Mouse (Mus musculus): ENCODE data around the gene Eml2.

Gene Eml2

GRCm38 (mm10) chr7:19231849-19232248 lies 55.6 kb downstream of the Eml2 start:
- no peak for DNase-seq

DNA sequence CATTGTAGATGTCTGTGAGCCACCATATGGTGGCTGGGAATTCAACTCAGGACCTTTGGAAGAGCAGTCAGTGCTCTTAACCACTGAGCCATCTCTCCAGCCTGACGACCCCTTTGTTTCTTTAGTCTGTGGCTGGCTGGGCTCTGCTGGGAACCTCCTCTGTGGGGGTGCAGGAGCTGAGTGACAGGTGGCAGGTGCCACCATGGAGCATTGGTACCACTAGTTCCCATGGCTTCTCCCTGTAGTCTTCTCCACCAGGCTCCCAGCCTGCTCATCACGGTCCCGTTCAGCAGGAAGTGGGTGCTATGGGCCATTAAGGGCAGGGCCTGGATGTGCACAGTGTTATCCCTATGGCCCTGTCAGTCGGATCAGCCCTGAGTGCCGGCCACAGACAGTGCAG lies 58.4 kb downstream of the Eml2 start:
- DNase-seq, result no peak

- DNase-seq, result no peak
Observed at GRCm38 (mm10) chr7:19235092-19235671, 59.0 kb downstream of the Eml2 start.

- no peak for DNase-seq
Observed at GRCm38 (mm10) chr7:19236411-19236810, 60.2 kb downstream of the Eml2 start.

DNA sequence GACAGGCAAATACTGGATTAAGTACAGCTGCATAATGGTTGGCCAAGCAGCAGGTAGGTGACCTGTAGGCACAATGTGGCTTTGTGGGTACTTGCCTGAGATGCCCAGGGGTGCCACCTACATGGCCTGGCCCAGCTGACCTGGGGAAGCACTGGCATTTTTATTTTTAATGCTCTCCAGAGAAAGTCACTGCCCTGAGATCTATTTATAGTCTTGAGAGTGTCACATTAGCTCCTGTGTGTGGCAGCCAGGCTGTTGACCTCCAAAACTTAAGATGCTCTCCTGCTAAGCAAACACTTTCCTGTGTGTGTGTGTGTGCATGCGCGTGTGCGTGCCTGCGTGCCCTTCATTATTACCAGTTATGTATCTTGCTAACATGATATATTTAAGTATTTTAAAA lies 62.1 kb downstream of the Eml2 start:
- DNase-seq, result no peak

- DNase-seq, result peak; percentile 86
Observed at GRCm38 (mm10) chr7:19239423-19239822, 63.2 kb downstream of the Eml2 start.

GRCm38 (mm10) chr7:19239986-19240385 lies 63.8 kb downstream of the Eml2 start:
- DNase-seq, result no peak

DNA sequence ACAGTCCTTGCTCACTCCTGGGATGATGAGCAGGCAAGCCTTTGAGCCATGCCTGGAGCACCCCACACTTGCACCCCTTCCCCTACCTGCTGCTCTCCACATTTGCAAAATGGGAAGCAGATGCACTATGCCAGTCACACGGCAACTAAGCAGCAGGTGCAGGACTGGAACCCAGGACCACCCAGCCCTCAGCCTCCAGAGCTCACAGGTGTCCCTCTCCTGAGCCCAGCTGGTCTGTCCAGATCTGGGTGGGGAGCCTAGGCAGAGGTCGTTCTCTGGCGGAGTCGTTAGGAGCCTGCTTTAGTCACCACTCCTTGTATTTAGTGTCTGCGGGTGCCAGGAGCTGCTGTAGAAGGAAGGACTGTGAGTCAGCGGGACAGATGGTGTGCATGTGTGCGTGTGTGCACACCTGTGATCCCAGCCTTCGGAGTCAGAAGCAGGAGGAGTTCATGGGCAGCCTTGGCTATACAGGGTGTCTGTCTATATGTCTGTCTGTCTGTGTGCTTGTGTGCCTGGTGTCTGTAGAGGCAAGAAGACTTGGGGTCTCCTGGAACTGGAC lies 64.8 kb downstream of the Eml2 start:
- no peak for DNase-seq

- no peak for DNase-seq
Observed at GRCm38 (mm10) chr7:19242005-19242404, 65.8 kb downstream of the Eml2 start.

GRCm38 (mm10) chr7:19243858-19244257 lies 67.6 kb downstream of the Eml2 start:
- no peak for DNase-seq

DNA sequence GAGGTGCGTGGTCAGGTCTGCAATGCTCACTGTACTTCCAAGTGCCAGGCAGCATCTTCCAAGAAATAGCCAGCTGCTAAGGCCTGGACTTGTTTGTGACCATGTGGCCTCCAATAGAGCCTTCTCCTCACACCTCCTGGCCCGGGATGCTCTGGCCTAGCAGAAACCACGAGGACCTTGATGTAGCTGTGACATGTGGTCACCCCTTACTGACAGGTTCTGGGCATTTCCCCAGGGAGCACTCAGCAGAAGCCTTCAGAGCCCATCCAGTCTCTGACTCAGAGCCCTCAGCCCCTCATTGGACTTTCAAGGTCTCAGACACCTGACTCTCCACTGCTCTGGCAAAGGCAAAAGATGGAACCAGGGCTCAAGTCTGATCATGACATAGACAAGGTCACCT lies 68.9 kb downstream of the Eml2 start:
- DNase-seq, result no peak

DNA sequence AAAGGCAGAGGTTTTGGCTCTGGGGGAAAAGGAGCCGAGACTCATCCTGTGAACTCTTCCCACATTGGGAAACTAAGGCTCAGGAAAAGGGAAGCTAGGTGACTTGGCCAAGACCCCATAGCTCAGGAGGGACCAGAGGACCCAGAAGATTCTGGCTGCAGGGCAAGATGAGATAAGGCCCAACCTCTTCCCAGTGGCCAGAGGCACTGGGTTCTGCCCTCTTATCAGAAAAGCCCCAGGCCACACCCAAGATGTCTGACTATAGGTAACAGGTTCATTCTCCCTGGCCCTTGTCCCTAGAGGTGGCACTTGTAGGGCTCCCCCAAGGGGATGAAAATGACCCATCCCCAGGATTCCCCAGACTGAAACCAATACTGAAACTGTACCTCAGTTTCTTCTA lies 70.6 kb downstream of the Eml2 start:
- DNase-seq, result no peak

DNA sequence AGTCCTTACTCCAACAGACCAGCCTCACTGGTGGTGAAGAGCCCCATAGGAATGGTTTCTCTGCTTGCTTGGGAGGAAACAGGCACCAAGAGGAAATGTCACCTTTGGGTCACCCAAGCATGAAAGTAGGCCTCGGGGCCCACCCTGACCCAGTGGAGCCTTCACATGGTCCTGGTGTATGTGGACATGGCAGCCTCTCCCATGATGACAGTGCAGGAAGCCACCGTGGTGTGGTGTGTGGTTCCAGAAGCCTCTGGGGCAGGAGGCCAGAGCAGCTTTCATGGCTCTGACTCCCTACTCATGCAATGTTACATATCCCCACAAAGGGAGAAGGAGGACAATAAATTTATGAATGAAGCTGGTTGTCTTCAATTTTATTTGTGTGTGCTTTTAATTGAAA lies 71.3 kb downstream of the Eml2 start:
- no peak for DNase-seq

DNA sequence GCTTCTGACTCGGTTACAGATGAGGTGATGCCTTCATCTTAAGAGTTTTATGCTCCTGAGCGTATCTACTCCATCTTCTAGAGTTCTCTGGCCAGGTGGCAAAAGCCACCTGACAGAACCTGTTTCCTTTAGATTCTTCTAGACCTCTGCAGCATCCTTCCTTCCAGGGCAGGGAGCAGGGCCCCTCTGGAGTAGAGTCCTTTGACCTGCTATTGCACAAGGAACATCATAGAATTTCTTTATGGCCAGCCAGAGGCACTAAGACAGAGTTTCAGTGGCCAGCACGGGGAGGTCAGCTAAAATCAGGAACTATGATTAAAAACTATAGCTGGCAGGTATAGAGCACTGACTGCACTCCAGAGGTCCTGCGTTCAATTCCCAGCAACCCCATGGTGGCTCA lies 75.9 kb downstream of the Eml2 start:
- no peak for DNase-seq

DNA sequence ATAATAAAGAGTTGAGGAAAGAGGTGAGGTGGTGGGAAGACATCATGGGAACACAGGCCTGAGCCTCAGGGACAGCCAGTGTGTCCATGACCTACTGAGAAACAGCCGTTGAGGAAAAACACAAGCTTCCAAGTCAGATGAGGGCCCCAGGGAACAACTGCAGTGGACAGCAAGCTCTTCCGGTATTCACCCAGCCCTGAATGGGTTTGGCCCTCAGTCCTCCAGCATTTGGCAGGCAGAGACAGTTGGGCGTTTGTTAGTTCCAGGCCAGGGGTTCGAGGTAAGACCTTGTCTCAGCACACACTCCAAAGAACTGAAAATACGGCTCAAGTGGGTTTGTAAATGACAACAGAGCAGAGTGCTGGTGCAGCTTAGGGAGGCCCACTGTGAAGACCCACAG lies 77.2 kb downstream of the Eml2 start:
- DNase-seq, result no peak

DNA sequence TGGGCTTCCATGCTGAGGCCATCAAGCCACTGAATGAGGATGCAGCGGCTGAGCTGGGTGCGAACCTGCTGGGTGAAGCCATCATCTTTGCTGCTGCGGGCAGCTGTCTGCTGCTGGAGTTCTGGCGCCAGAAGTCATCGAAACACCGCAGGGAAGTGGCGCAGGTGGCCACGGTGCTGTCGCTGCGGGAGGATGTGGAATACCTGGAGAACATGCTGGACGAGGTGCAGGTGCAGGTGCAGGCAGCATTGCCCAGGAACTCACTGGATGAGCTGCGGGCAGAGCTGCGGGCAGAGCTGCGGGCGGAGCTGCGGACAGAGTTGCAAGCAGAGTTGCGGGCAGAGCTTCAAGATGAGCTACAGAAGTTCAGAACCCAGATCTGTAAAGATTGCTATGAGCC lies 79.2 kb downstream of the Eml2 start:
- no peak for DNase-seq

All from layer of hippocampus, adult 9-11 months (tissue).